Mouse (Mus musculus) bone marrow, adult 2 months (tissue): ENCODE measurements around the gene Rlbp1. TPM values are rescaled to one million over a fixed set of nuclear protein-coding genes. Genes with fewer than 3 reads are reported as not detected.

Experiments
- H3K27ac ChIP-seq: fragments of 200-500 bp; 2 replicates; pipeline ENCODE4 v1.5.1; 2012; ENCODE audit warnings: low read depth, mild to moderate bottlenecking, control low read depth, inconsistent platforms, low read length; ENCODE audit not compliant: control insufficient read depth, poor library complexity, insufficient read depth
- H3K4me1 ChIP-seq: fragments of 200-500 bp; 2 replicates; pipeline ENCODE4 v1.6.1; 2011; ENCODE audit warnings: low read length; ENCODE audit not compliant: control insufficient read depth, insufficient read depth
- H3K4me3 ChIP-seq: fragments of 200-500 bp; replicated peaks from 2 replicates; pipeline ENCODE3; 2011; ENCODE audit warnings: mild to moderate bottlenecking, low read depth, low read length, control low read depth; ENCODE audit not compliant: control insufficient read depth
- CTCF ChIP-seq: fragments of 200-500 bp; IDR thresholded peaks from 2 replicates; pipeline ENCODE4 v1.5.1; 2011; ENCODE audit warnings: low read length, control low read depth; ENCODE audit not compliant: control insufficient read depth, insufficient read depth
- POLR2A ChIP-seq: fragments of 200-500 bp; IDR thresholded peaks from 2 replicates; pipeline ENCODE4 v1.6.1; 2011; ENCODE audit warnings: low read depth, mild to moderate bottlenecking, control low read depth, low read length, borderline replicate concordance; ENCODE audit not compliant: control insufficient read depth
- WGBS: fragments of 180-500 bp; shearing (Covaris S2); methylation state at CpG from one replicate; pipeline ENCODE4 v1.1.7; 2018; 5-methylcytosine and 5-hydroxymethylcytosine counted together
- polyA plus RNA-seq: library from polyadenylated mRNA; stranded (reverse); fragments of >200 nt; gene quantifications from 2 replicates; pipeline ENCODE4 v1.2.4, GENCODE M21; 2011; ENCODE audit warnings: low replicate concordance; ENCODE audit not compliant: missing spikeins, insufficient read depth, insufficient read length

The Rlbp1 gene
- polyA plus RNA-seq, 1 experiment: not detected

- WGBS: 16% methylated on average over 5 of the region's 5 CpGs
- TF ChIP-seq CTCF: no peak
- no peak for TF ChIP-seq POLR2A
- H3K4me1 ChIP-seq: no peaks in the 10 kb centered on the region
- H3K27ac ChIP-seq: no peak overlapping the region
- H3K4me3 ChIP-seq: no peak overlapping the region
Observed at GRCm38 (mm10) chr7:79368664-79369063, 18.2 kb downstream of the Rlbp1 start.

GRCm38 (mm10) chr7:79363370-79364043 lies 23.3 kb downstream of the Rlbp1 start:
- 11% methylated on average over 8 of the region's 8 CpGs for WGBS
- TF ChIP-seq POLR2A: no peak
- TF ChIP-seq CTCF: no peak
- Histone ChIP-seq H3K4me1 (peaks cover 2% of the 10 kb centered on the region), H3K27ac (no peak overlapping the region), H3K4me3 (no peak overlapping the region)

- TF ChIP-seq CTCF (no peak), POLR2A (no peak)
- no peak overlapping the region for H3K27ac ChIP-seq
- no peak overlapping the region for H3K4me3 ChIP-seq
- 55% methylated on average over 7 of the region's 7 CpGs for WGBS
- H3K4me1 ChIP-seq: peaks cover 2% of the 10 kb centered on the region
Observed at GRCm38 (mm10) chr7:79362830-79363229, 24.0 kb downstream of the Rlbp1 start.

GRCm38 (mm10) chr7:79362208-79362607 lies 24.6 kb downstream of the Rlbp1 start:
- 71% methylated on average over 8 of the region's 8 CpGs for WGBS
- Histone ChIP-seq H3K4me1 (peaks cover 2% of the 10 kb centered on the region), H3K4me3 (no peak overlapping the region), H3K27ac (no peak overlapping the region)
- TF ChIP-seq POLR2A (no peak), CTCF (no peak)

- Histone ChIP-seq H3K4me1 (peaks cover 2% of the 10 kb centered on the region), H3K27ac (no peak overlapping the region), H3K4me3 (no peak overlapping the region)
- TF ChIP-seq POLR2A: no peak
- TF ChIP-seq CTCF: no peak
- 90% methylated on average over 11 of the region's 11 CpGs for WGBS
Observed at GRCm38 (mm10) chr7:79360056-79360455, 26.8 kb downstream of the Rlbp1 start.

GRCm38 (mm10) chr7:79359183-79359435 lies 27.7 kb downstream of the Rlbp1 start:
- WGBS: 48% methylated on average over 3 of the region's 3 CpGs
- TF ChIP-seq POLR2A (no peak), CTCF (no peak)
- Histone ChIP-seq H3K27ac (no peak overlapping the region), H3K4me1 (peaks cover 2% of the 10 kb centered on the region), H3K4me3 (no peak overlapping the region)

GRCm38 (mm10) chr7:79358350-79359182 lies 28.3 kb downstream of the Rlbp1 start:
- TF ChIP-seq POLR2A: no peak
- TF ChIP-seq CTCF: no peak
- 19% methylated on average over 15 of the region's 15 CpGs for WGBS
- Histone ChIP-seq H3K4me1 (peaks cover 2% of the 10 kb centered on the region), H3K4me3 (no peak overlapping the region), H3K27ac (no peak overlapping the region)

GRCm38 (mm10) chr7:79349738-79350386 lies 37.0 kb downstream of the Rlbp1 start:
- no peak overlapping the region for H3K27ac ChIP-seq
- H3K4me3 ChIP-seq: no peak overlapping the region
- no peaks in the 10 kb centered on the region; the same call in 1 of the 2 replicates for H3K4me1 ChIP-seq
- 54% methylated on average over 12 of the region's 12 CpGs for WGBS
- TF ChIP-seq CTCF (peak; percentile 77), POLR2A (no peak)

- no peak overlapping the region for H3K4me3 ChIP-seq
- H3K27ac ChIP-seq: no peak overlapping the region
- no peaks in the 10 kb centered on the region; the same call in 1 of the 2 replicates for H3K4me1 ChIP-seq
- 94% methylated on average over 8 of the region's 8 CpGs for WGBS
- TF ChIP-seq POLR2A: no peak
- no peak for TF ChIP-seq CTCF
Observed at GRCm38 (mm10) chr7:79348816-79349215, 38.0 kb downstream of the Rlbp1 start.
